Mouse (Mus musculus) hindbrain, embryonic 13.5 days (tissue): ENCODE measurements around the gene Mex3d. TPM values are rescaled to one million over a fixed set of nuclear protein-coding genes. Genes with fewer than 3 reads are reported as not detected.

Source experiments
- ATAC-seq: fragments of 200-750 bp; cut with Nextera tagmentation; 2 replicates; pipeline ENCODE4 v1.8.0; 2017; ENCODE audit warnings: moderate TSS enrichment; ENCODE audit not compliant: low FRiP score
- H3K27ac ChIP-seq: fragments of 300-500 bp; sonication (generic); 2 replicates; pipeline ENCODE4 v1.5.1; 2015; ENCODE audit warnings: inconsistent platforms, mild to moderate bottlenecking, moderate library complexity
- H3K27me3 ChIP-seq: fragments of 300-500 bp; sonication (generic); 2 replicates; pipeline ENCODE4 v1.6.1; 2015; ENCODE audit warnings: mild to moderate bottlenecking, inconsistent platforms
- H3K36me3 ChIP-seq: fragments of 300-500 bp; sonication (generic); 2 replicates; pipeline ENCODE4 v1.6.1; 2015; ENCODE audit warnings: mild to moderate bottlenecking, inconsistent platforms
- H3K4me1 ChIP-seq: fragments of 300-500 bp; sonication (generic); replicated peaks from 2 replicates; pipeline ENCODE4 v1.6.1; 2015; ENCODE audit warnings: inconsistent platforms
- H3K4me2 ChIP-seq: fragments of 300-500 bp; sonication (generic); 2 replicates; pipeline ENCODE4 v1.6.1; 2015; ENCODE audit warnings: inconsistent platforms, mild to moderate bottlenecking, moderate library complexity
- H3K4me3 ChIP-seq: fragments of 300-500 bp; sonication (generic); 2 replicates; pipeline ENCODE4 v1.5.1; 2015; ENCODE audit warnings: mild to moderate bottlenecking, inconsistent platforms
- H3K9ac ChIP-seq: fragments of 300-500 bp; sonication (generic); 2 replicates; pipeline ENCODE4 v1.6.1; 2015; ENCODE audit warnings: mild to moderate bottlenecking, inconsistent platforms
- H3K9me3 ChIP-seq: fragments of 300-500 bp; sonication (generic); 2 replicates; pipeline ENCODE4 v1.6.1; 2016; ENCODE audit warnings: inconsistent platforms
- WGBS: fragments of 180-500 bp; shearing (Covaris S2); methylation state at CpG from one replicate; pipeline ENCODE4 v1.1.7; 2015; 5-methylcytosine and 5-hydroxymethylcytosine counted together
- polyA plus RNA-seq: library from polyadenylated mRNA; unstranded; fragments of >200 nt; fragmentation: Nextera tagmentation; extraction: Ambion mirVana; gene quantifications from 2 replicates; pipeline ENCODE4 v1.2.1, GENCODE M21; 2015

Gene Mex3d
- polyA plus RNA-seq, 1 experiment from 2014 or later, result 16.5 TPM

DNA sequence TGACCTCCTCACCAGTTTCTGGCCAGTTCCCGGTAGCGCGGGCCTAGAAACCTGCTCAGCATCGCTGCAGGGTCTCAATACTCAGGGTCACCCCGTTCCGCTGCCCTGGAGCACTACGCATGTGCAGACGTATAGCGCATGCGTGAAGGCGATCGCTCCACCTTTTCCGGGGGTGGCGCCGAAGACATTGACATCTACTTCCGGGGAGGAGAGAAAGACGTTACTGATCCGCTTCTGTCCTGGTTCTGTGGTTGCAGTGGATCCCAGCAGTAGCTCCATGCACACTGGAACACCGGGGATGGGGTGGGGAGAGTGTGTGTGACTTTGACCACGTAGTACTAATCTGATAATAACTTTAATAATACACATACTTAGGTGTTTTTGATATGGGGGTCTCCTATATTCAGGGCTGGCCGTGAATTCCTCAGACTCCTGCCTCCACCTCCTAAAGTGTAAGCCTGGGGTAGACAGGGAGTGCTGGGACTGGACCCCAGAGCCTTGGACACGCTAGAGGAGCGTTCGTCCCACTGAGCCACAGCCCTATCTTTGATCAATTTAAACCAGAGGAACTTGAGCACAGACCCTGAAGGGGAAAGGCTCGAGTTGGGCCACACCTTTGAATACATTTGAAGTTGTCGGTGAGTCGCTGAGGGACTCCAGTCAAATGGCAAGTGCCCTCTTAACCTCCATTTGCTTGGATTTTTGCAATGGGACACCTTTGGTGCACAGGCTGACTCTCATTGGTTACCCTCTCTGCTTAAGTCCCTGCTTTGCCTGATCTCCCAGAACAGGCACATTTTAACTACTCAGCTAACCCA is 19.4 kb upstream of the Mex3d start, which contains the start of gene Uqcr11:
Uqcr11 (minus strand) TSS at position 147 of the 818 bp plus-strand sequence.
- H3K9ac ChIP-seq, result peak within 1 kb of the TSS; percentile 94
- peaks cover 31% of the 10 kb centered on the region for H3K4me1 ChIP-seq
- ATAC-seq, result peak; percentile 78
- H3K27me3 ChIP-seq, result no peaks in the 10 kb centered on the region
- peak within 1 kb of the TSS; percentile 92 for H3K4me3 ChIP-seq
- H3K27ac ChIP-seq, result peak within 1 kb of the TSS; percentile 89
- no peaks in the 10 kb centered on the region for H3K9me3 ChIP-seq
- peaks cover 57% of the 10 kb centered on the region for H3K36me3 ChIP-seq
- WGBS, result 2% methylated on average over 27 of the region's 27 CpGs
- H3K4me2 ChIP-seq, result peak within 1 kb of the TSS; percentile 98

DNA sequence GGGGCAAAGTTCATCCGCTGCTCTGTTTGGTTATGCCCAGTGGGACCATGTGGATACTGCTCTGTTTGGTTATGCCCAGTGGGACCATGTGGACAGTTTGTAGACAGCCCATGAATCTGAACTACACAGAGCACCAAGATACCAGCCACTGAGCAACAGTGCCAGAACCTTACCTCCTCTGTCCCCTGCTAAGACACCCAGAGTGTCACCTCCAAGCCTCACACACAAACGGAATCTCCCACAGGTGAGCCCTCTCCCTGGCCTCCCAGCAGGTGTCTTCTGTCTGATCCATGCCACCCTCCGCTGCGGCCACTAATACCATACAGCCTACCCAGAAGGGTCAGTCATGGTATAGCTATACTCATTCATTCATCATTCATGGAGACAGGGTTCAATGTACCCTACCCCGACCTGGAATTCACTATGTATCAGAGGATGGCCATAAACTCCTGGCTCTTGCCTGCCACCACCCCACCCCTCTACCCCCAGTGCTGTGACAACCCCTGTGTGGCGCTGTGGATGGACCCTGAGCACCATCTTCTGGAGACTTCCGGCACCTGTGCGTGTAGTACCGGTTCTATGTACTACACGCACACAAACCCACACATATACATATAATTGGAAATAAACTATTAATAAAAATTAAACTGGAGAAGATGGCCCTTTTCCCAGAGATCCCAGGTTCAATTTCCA is 18.2 kb upstream of the Mex3d start:
- H3K9ac ChIP-seq, result peak overlapping the region; percentile 94
- peak overlapping the region; percentile 98 for H3K4me2 ChIP-seq
- no peak for ATAC-seq
- H3K4me1 ChIP-seq, result peaks cover 37% of the 10 kb centered on the region
- peaks cover 54% of the 10 kb centered on the region for H3K36me3 ChIP-seq
- no peaks in the 10 kb centered on the region for H3K9me3 ChIP-seq
- H3K4me3 ChIP-seq, result peak overlapping the region; percentile 92
- H3K27ac ChIP-seq, result no peak overlapping the region
- WGBS, result 60% methylated on average over 10 of the region's 10 CpGs
- H3K27me3 ChIP-seq, result no peaks in the 10 kb centered on the region

DNA sequence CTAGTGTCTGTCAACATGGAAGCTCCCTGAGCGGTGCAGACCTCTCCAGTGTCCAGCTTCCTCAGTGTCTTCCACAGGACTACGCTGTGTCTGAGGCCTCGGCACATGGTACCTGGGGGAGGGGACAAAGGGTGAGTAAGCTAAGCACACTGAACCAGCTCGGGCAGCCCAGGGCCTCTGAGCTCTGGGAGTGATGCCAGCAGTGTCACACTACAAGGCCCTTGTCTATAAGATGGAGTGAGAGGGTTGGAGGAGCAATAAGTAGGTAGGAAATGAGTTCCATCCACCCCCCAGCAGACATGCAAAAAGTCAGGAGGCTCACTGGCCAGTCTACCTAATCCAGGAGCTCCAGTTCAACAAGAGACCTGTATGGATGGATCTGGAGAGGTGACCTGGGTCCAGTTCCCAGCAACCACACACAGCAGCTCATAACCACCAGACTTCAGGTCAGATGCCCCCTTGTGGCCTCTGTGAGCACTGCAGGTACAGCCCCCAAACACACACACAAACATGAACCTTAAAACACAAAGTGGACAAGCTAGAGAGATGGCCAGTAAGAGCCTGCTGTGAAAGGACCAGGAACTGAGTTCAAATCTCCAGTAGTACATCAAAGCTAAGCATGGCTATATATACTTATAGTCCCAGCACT is 15.7 kb upstream of the Mex3d start:
- Histone ChIP-seq H3K27ac (no peak overlapping the region), H3K36me3 (peaks cover 37% of the 10 kb centered on the region), H3K9me3 (no peaks in the 10 kb centered on the region), H3K9ac (no peak overlapping the region), H3K27me3 (no peaks in the 10 kb centered on the region), H3K4me3 (no peak overlapping the region), H3K4me2 (no peak overlapping the region), H3K4me1 (peaks cover 44% of the 10 kb centered on the region)
- 96% methylated on average over 4 of the region's 4 CpGs for WGBS
- no peak for ATAC-seq

DNA sequence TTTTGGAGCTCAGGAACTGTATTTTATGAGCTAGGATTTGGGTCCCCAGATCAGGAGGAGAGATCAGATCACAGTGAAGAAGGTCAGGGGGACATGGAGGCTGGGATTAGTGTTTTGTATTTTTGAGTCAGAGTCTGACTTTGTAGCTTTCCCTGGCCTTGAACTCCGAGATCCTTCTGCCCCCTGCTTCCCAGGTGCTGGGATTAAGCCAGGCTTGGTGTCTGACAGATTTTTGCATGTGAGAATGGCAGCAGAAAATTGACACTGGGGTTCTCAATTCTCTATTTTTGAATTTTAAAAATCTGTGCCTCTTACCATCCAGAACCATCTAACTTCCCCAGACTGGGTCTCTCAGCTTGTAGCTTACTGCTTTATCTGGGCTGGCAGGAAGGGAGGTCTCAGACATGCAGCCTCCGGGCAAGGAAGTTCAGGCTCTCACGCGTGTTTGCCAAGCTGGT is 13.3 kb upstream of the Mex3d start:
- 84% methylated on average over 4 of the region's 4 CpGs for WGBS
- no peak for ATAC-seq
- H3K4me3 ChIP-seq, result peak overlapping the region; percentile 69; the same call in 1 of the 2 replicates
- H3K27ac ChIP-seq, result peak overlapping the region; percentile 100
- H3K4me1 ChIP-seq, result peaks cover 49% of the 10 kb centered on the region
- peak overlapping the region; percentile 59 for H3K4me2 ChIP-seq
- peak overlapping the region; percentile 68 for H3K9ac ChIP-seq
- no peaks in the 10 kb centered on the region for H3K9me3 ChIP-seq
- H3K27me3 ChIP-seq, result no peaks in the 10 kb centered on the region
- H3K36me3 ChIP-seq, result peaks cover 39% of the 10 kb centered on the region

DNA sequence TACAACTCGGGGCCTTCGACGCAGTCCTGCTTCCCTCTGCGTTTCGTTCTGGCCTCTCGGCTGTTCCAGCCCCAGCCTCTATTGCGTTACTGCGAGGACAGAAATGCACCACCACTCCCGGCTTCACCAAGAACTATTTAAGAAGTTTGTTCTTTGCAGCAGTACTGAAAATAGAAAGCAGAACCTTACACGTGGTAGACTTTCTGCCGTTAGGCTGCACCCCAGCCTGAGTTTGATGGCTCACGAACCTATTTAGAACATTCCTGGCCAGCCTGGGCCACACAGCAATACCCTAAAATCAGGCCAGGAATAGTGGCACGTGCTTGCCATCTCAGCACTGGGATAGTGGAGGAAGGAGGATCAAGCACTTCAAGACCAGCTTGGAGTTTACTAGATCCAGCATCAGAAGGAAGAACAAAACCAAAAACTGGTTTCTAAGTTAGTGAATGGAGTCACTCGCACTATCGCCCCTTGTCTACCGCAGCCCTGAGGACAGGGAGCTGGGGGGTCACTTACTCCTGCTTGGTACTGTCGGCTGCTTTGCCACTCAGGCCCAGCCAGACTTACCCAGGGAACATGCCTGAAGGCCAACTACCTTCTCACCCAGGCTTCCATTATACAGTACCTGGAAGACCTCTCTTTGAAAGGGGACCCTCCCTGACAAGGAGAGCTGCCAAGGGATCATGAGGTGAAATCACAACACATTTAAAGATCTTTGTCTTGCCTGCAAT is 12.7 kb upstream of the Mex3d start:
- H3K27me3 ChIP-seq, result no peaks in the 10 kb centered on the region
- peaks cover 45% of the 10 kb centered on the region for H3K36me3 ChIP-seq
- 11% methylated on average over 17 of the region's 17 CpGs for WGBS

DNA sequence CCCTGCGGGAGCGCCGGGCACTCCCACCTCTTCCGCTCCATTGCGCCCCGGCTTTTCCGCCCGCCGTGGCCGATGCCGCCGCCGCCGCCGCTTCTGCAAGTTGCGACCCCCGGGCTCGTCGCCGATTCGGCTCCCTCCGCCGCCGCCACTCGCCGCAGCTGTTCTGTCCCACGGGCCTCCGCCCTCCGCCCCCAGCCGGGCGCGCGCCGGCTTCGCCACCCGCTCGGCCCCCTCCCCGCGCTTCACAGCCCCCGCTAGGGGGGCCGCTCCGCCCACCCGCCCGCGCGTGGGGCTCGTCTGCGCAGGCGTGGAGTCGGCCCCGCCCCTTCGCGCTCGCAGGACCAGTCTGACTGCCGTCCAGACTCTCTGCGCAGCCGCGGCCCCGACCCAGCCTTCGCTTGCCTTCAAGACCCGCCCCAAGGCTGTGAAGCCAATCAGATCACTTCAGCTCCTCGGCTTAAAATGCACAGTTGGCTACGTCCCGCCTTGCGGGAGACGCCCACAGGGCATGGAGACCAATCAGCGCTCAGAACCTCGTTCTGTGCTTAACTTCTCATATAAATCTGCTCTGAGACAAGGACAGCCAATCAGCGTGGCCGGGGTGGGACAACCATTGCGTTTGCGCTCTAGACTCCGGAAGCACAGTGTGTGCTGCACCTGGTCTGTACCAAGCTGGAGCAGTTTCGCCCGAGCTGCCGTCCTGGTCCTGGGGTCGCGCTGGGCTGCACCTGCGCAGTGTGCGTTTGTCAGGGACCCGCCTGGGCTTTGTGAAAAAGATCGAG is 11.9 kb upstream of the Mex3d start, which contains the start of gene Mbd3:
Mbd3 (minus strand) TSS at position 360 of the 782 bp plus-strand sequence.
- peak within 1 kb of the TSS; percentile 100 for H3K27ac ChIP-seq
- peaks cover 37% of the 10 kb centered on the region for H3K4me1 ChIP-seq
- peak; percentile 97 for ATAC-seq
- WGBS, result under 1% methylated on average over 66 of the region's 82 CpGs
- H3K4me3 ChIP-seq, result peak within 1 kb of the TSS; percentile 69
- peak within 1 kb of the TSS; percentile 88 for H3K4me2 ChIP-seq
- H3K9me3 ChIP-seq, result no peaks in the 10 kb centered on the region
- peaks cover 50% of the 10 kb centered on the region for H3K36me3 ChIP-seq
- peak within 1 kb of the TSS; percentile 95 for H3K9ac ChIP-seq
- no peaks in the 10 kb centered on the region for H3K27me3 ChIP-seq

More for the DNA sequence above, 12.7 kb upstream of the Mex3d start:
- ATAC-seq, result no peak
- H3K4me1 ChIP-seq, result peaks cover 43% of the 10 kb centered on the region
- H3K9ac ChIP-seq, result peak overlapping the region; percentile 68
- peak overlapping the region; percentile 69 for H3K4me3 ChIP-seq
- H3K27ac ChIP-seq, result peak overlapping the region; percentile 100
- no peaks in the 10 kb centered on the region for H3K9me3 ChIP-seq
- H3K4me2 ChIP-seq, result peak overlapping the region; percentile 59

DNA sequence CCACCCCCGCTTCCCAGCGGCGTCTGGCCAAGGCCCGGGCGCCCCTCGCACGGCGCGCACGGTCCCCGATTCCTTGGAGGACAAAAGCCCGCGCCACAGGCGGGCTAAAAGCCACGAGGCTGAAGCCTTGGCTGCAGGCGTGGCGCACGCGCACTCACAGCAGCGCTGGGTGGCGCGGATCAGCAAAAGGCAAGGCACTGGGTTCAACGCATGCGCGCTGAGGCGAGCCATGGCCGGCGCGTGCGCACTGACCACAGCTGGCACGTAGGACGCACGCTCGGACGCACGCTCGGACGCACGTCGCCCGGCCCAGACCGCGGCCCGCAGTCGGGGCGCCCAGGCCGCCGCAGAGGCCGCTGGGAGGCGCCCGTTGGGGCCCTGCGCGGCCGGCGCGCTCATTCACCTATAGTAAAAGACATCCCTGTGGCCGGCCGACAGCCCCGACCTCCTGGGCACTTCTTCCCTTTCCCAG is 11.3 kb upstream of the Mex3d start:
- Histone ChIP-seq H3K36me3 (peaks cover 50% of the 10 kb centered on the region), H3K4me1 (peaks cover 37% of the 10 kb centered on the region), H3K27me3 (no peaks in the 10 kb centered on the region), H3K9ac (peak overlapping the region; percentile 95), H3K9me3 (no peaks in the 10 kb centered on the region), H3K4me3 (peak overlapping the region; percentile 69), H3K27ac (peak overlapping the region; percentile 100), H3K4me2 (peak overlapping the region; percentile 88)
- under 1% methylated on average over 57 of the region's 59 CpGs for WGBS
- peak; percentile 77 for ATAC-seq

DNA sequence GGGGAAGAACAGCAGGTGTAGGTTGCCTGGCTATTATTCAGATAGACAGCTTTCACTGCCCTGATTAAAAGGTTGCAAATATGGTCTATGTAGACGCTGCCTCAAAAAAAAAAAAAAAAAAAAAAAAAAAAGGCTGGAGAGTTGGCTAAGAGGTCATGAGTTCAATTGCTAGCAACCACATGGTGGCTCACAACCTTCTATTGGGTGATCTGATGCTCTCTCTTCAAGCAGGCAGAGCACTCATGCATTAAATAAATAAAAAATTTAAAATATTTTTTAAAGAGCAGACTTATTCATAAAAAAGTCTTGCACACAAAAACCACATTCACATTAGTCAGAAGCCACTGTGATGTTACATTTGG is 10.7 kb upstream of the Mex3d start:
- H3K9me3 ChIP-seq, result no peaks in the 10 kb centered on the region
- H3K36me3 ChIP-seq, result peaks cover 50% of the 10 kb centered on the region
- WGBS, result 0% methylated on average over 1 of the region's 1 CpGs
- H3K9ac ChIP-seq, result peak overlapping the region; percentile 95
- peak overlapping the region; percentile 69 for H3K4me3 ChIP-seq
- H3K4me1 ChIP-seq, result peaks cover 37% of the 10 kb centered on the region
- H3K27me3 ChIP-seq, result no peaks in the 10 kb centered on the region
- no peak for ATAC-seq
- H3K4me2 ChIP-seq, result peak overlapping the region; percentile 88
- peak overlapping the region; percentile 100 for H3K27ac ChIP-seq

DNA sequence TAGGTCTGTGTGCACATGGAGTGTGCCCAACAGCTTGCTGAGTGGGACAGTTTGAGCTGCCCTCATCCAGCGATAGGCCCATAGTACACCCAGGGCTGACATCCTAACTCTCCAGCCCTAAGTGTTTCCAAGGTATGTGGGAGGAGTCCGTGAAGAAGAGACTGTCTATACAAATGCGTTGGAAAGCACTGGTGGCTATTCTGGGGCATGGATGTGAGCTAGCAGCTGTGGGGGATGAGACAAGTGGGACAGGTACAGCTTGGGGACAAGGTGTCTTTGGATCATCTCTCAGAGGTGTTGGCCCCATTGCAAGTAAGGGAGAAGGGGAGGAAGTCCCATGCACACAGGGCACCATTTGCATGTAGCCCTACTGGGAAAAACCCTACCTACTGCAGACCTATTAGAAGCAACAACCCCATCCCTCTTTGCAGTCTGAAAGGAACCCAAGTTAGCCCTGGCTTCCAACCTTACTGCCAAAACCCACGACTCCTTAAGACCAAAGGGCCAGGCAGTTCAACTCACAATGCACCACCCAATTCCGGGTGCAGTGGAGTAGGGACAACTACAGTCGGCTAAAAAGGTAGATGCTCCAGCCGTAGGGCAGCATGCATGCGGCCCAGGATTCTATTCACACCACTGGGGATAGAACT is 10.2 kb upstream of the Mex3d start:
- Histone ChIP-seq H3K4me3 (peak overlapping the region; percentile 69), H3K9me3 (no peaks in the 10 kb centered on the region), H3K4me1 (peaks cover 37% of the 10 kb centered on the region), H3K9ac (peak overlapping the region; percentile 95), H3K27ac (peak overlapping the region; percentile 100), H3K36me3 (peaks cover 50% of the 10 kb centered on the region), H3K27me3 (no peaks in the 10 kb centered on the region), H3K4me2 (peak overlapping the region; percentile 88)
- no peak for ATAC-seq
- WGBS, result 47% methylated on average over 8 of the region's 8 CpGs

DNA sequence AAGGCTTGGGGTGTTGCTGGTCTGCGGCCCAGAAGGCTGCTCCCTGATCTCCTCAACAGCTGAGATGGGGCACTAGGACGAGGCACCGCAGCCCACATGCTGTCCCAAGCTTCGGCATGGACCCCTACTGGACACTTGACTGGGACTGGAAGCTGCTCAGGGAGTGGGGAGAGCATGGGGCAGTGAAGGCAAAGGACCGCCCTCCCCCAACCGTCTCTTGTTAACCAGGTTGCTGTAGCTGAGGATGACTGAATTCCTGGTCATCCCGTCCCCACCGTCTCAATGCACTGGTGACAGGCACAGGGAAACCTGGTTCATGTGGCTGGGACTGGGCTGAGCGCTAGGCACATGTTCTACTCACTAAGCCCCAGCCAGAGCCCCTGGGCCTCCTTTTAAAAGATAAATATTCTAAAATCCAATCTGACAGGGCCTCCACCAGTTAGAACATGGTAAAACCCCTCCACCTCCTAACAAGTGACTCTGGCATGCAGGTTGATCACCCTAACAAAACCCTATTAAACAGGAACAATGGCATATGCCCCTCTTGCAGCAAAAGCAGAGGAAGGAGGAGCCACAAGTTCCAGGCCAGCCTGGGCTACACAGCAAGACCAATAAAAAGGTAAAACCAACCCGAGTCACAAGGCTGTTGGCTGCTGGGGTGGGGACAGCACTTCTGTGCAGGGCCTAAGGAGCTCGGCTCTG is 9.5 kb upstream of the Mex3d start:
- ATAC-seq, result no peak
- peaks cover 50% of the 10 kb centered on the region for H3K36me3 ChIP-seq
- H3K4me3 ChIP-seq, result peak overlapping the region; percentile 69
- peak overlapping the region; percentile 88 for H3K4me2 ChIP-seq
- no peaks in the 10 kb centered on the region for H3K9me3 ChIP-seq
- WGBS, result 87% methylated on average over 11 of the region's 11 CpGs
- H3K4me1 ChIP-seq, result peaks cover 37% of the 10 kb centered on the region
- no peaks in the 10 kb centered on the region for H3K27me3 ChIP-seq
- H3K9ac ChIP-seq, result peak overlapping the region; percentile 95
- H3K27ac ChIP-seq, result peak overlapping the region; percentile 100
